Mouse (Mus musculus) heart, embryonic 16.5 days (tissue): ENCODE data around the gene Snrpa. TPM values are rescaled to one million over a fixed set of nuclear protein-coding genes. Genes with fewer than 3 reads are reported as not detected.

Experiments
- ATAC-seq: fragments of 200-750 bp; cut with Nextera tagmentation; replicated peaks from 2 replicates; pipeline ENCODE4 v1.8.0; 2017; ENCODE audit warnings: moderate number of reproducible peaks; ENCODE audit not compliant: insufficient read depth, low FRiP score; ENCODE audit errors: extremely low read depth
- H3K27ac ChIP-seq: fragments of 300-500 bp; sonication (generic); 2 replicates; pipeline ENCODE4 v1.5.1; 2014; ENCODE audit warnings: mild to moderate bottlenecking, low read length, control low read depth, moderate library complexity
- H3K27me3 ChIP-seq: fragments of 300-500 bp; sonication (generic); 2 replicates; pipeline ENCODE4 v1.6.1; 2014; ENCODE audit warnings: low read length, mixed read lengths; ENCODE audit not compliant: control insufficient read depth, insufficient read depth
- H3K36me3 ChIP-seq: fragments of 300-500 bp; sonication (generic); 2 replicates; pipeline ENCODE4 v1.6.1; 2014; ENCODE audit not compliant: control insufficient read depth, insufficient read depth
- H3K4me1 ChIP-seq: fragments of 300-500 bp; sonication (generic); 2 replicates; pipeline ENCODE4 v1.6.1; 2014; ENCODE audit warnings: low read length, mixed read lengths; ENCODE audit not compliant: control insufficient read depth, insufficient read depth
- H3K4me2 ChIP-seq: fragments of 300-500 bp; sonication (generic); 2 replicates; pipeline ENCODE4 v1.6.1; 2014; ENCODE audit warnings: low read depth, mild to moderate bottlenecking, control low read depth, low read length
- H3K4me3 ChIP-seq: fragments of 300-500 bp; sonication (generic); 2 replicates; pipeline ENCODE4 v1.5.1; 2014; ENCODE audit warnings: mild to moderate bottlenecking, control low read depth, low read length
- H3K9ac ChIP-seq: fragments of 300-500 bp; sonication (generic); 2 replicates; pipeline ENCODE4 v1.6.1; 2014; ENCODE audit warnings: low read length, control low read depth
- H3K9me3 ChIP-seq: fragments of 300-500 bp; sonication (generic); replicated peaks from 2 replicates; pipeline ENCODE4 v1.6.1; 2016; ENCODE audit warnings: low read length; ENCODE audit not compliant: control insufficient read depth
- WGBS: fragments of 180-500 bp; shearing (Covaris S2); extraction: QIAGEN DNeasy Blood & Tissue Kit; methylation state at CpG from one replicate; pipeline ENCODE4 v1.1.7; 2014; 5-methylcytosine and 5-hydroxymethylcytosine counted together
- polyA plus RNA-seq: library from polyadenylated mRNA; unstranded; fragments of >200 nt; fragmentation: Nextera tagmentation; extraction: Ambion mirVana; gene quantifications from 2 replicates; pipeline ENCODE4 v1.2.1, GENCODE M21; 2015

Gene Snrpa
- polyA plus RNA-seq, 1 experiment from 2014 or later, result 165 TPM

DNA sequence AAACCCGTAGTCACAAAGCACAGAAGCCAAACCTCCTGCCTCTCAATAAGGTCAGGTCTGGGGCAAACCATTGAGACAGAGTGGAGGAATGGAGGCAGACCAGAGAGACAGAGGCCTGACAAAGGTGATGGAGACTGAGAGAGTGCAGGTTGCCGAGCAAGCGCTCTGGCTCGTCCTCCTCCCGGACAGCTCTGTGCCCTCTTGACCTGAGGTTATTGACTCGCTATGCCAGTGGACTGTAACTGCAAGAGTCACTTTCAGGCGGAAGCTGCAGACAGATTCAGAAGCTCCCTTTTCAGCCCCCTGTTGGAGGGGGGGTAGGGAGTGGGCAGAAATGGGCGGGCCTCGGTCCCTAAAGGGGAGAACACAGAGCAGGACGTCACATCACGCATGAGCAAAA lies 23.9 kb upstream of the Snrpa start:
- 84% methylated on average over 11 of the region's 11 CpGs for WGBS
- H3K4me2 ChIP-seq, result no peak overlapping the region
- H3K4me1 ChIP-seq, result peaks cover 2% of the 10 kb centered on the region; the same call in 1 of the 2 replicates

DNA sequence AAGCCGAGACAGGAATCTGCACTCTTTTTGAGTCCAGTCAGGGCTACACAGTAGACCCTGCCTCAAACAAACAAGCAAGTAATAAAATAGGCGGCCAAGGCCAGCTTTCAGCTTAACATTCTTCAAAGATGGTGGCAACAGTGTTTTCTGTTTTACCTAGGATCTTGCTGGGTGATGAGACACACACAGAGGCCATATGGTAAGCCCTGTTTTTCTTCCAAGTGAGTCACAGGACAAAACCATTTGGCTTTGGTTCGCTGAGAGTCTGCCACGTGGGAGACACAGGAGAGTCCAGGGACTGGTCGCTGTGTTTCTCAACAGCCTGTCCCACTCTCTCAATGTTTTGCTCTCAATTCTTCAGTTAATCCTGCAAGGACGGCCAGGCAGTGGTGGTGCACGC lies 22.5 kb upstream of the Snrpa start:
- H3K4me3 ChIP-seq, result no peak overlapping the region
- H3K36me3 ChIP-seq, result peaks cover 8% of the 10 kb centered on the region; the same call in 1 of the 2 replicates
- no peaks in the 10 kb centered on the region for H3K27me3 ChIP-seq
- no peak overlapping the region for H3K9ac ChIP-seq
- H3K4me1 ChIP-seq, result no peaks in the 10 kb centered on the region
- no peaks in the 10 kb centered on the region for H3K9me3 ChIP-seq
- no peak for ATAC-seq
- 82% methylated on average over 7 of the region's 7 CpGs for WGBS
- no peak overlapping the region for H3K4me2 ChIP-seq
- H3K27ac ChIP-seq, result no peak overlapping the region

More for the DNA sequence above, 23.9 kb upstream of the Snrpa start:
- no peak overlapping the region for H3K27ac ChIP-seq
- no peaks in the 10 kb centered on the region for H3K27me3 ChIP-seq
- ATAC-seq, result no peak
- H3K9ac ChIP-seq, result no peak overlapping the region
- H3K36me3 ChIP-seq, result 0 out of 2 replicates have a peak, but pooled peaks cover 3% of the 10 kb centered on the region
- no peaks in the 10 kb centered on the region for H3K9me3 ChIP-seq
- H3K4me3 ChIP-seq, result no peak overlapping the region

DNA sequence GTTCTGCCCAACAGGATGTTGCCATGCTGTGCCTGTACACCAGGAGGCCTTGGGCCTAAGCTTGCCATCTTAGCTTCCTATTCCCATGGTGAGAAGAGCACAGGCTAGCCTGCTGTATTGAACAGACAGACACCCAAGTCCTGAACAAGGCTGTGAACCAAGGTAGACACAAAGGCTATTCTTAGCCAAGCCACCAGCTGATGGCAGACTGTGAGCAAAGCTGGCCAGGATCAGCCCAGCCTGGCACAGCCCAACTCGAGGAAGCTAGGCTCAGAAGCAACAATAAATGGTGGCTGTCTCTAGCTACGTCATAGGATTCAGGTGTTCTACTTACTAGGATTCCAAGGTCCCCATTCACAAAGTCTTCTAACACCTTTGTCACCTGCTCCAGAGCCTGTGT lies 16.6 kb upstream of the Snrpa start:
- no peak overlapping the region for H3K4me3 ChIP-seq
- H3K27me3 ChIP-seq, result no peaks in the 10 kb centered on the region
- no peaks in the 10 kb centered on the region for H3K4me1 ChIP-seq
- no peaks in the 10 kb centered on the region for H3K9me3 ChIP-seq
- no peak for ATAC-seq
- H3K9ac ChIP-seq, result no peak overlapping the region
- H3K36me3 ChIP-seq, result peaks cover 36% of the 10 kb centered on the region
- WGBS, result 83% methylated on average over 2 of the region's 2 CpGs
- H3K4me2 ChIP-seq, result no peak overlapping the region
- H3K27ac ChIP-seq, result no peak overlapping the region

DNA sequence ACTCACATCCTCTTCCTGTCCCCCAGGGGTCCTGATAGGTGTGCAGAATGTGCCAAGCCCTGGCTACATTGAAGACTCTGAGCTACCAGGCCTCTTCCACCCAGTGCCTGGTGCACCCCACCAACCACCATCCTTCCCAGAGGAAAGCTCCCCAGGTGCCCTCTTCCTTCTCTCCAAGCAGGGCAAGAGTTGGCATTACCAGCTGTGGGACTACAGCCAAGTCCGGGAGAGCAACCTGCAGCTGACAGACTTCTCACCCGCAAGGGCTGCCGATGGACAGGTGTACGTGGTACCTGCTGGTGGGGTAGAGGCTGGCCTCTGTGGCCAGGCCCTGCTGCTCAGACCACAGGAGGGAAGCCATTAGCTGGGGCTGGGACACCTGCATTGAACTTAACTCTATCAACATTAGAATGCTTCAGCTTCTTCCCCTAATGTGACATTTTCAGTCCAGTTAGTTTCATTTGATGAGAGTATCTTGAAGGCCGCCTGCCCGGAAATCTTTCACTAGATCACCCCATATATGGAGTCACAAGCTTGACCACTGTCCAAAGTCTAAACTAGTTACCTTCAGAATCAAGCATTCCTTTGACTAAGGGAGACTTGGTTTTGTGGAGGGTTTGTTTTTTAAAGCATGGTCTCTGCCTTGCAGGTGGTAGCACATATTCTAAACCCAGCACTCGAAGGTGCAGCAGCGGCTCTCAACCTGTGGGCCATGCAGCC lies 7.8 kb upstream of the Snrpa start:
- Histone ChIP-seq H3K27me3 (no peaks in the 10 kb centered on the region), H3K4me1 (no peaks in the 10 kb centered on the region), H3K27ac (no peak overlapping the region), H3K4me3 (no peak overlapping the region), H3K9me3 (no peaks in the 10 kb centered on the region), H3K36me3 (peaks cover 13% of the 10 kb centered on the region), H3K9ac (no peak overlapping the region), H3K4me2 (no peak overlapping the region)
- ATAC-seq, result no peak
- 92% methylated on average over 8 of the region's 8 CpGs for WGBS

DNA sequence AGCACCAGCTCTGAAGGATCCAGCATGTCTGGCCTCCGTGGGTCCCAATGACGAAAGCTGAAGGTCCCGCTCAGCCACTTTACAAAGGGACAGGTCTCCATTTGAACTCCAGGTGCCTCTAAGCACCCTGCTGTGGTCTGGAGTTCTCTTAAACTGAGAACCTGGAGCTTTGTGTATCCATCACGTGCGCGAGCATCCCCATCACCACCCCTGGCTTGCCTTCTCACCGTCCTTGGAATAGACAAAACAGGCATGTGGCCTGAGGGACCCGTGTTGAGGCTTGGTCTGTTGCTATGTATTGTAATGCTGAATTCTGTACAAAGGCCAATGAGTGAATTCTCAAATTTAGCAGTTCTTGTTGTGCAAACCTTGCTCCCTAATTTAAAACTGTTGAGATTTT lies 2.7 kb upstream of the Snrpa start:
- H3K9me3 ChIP-seq, result no peaks in the 10 kb centered on the region
- H3K4me2 ChIP-seq, result no peak overlapping the region
- H3K27ac ChIP-seq, result no peak overlapping the region
- H3K27me3 ChIP-seq, result no peaks in the 10 kb centered on the region
- no peak for ATAC-seq
- WGBS, result 83% methylated on average over 8 of the region's 8 CpGs
- no peak overlapping the region for H3K4me3 ChIP-seq
- H3K4me1 ChIP-seq, result peaks cover 12% of the 10 kb centered on the region
- H3K36me3 ChIP-seq, result peaks cover 14% of the 10 kb centered on the region
- no peak overlapping the region for H3K9ac ChIP-seq

DNA sequence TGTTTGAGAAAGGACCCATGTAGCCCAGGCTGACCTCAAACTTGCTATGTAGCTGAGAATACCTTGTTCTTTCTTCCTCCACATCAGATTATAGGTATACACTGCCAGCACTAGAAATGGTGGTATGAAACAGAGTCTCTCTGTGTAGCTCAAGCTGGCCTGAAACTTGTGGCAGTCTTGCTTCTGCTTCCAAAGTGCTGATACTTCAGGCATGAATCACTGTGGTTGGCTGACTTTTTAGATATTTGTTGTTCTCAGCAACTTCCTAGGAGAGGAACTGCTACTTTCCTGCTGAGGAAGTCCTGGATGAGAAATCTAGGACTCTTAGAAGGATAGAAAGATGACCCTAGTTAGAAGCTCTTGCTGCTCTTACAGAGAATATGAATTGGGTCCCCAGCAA lies 2.3 kb upstream of the Snrpa start:
- no peaks in the 10 kb centered on the region for H3K9me3 ChIP-seq
- peaks cover 17% of the 10 kb centered on the region for H3K36me3 ChIP-seq
- H3K27ac ChIP-seq, result no peak overlapping the region
- H3K4me1 ChIP-seq, result peaks cover 12% of the 10 kb centered on the region
- H3K4me3 ChIP-seq, result no peak overlapping the region
- H3K4me2 ChIP-seq, result no peak overlapping the region
- H3K27me3 ChIP-seq, result no peaks in the 10 kb centered on the region
- no peak for ATAC-seq
- H3K9ac ChIP-seq, result no peak overlapping the region

DNA sequence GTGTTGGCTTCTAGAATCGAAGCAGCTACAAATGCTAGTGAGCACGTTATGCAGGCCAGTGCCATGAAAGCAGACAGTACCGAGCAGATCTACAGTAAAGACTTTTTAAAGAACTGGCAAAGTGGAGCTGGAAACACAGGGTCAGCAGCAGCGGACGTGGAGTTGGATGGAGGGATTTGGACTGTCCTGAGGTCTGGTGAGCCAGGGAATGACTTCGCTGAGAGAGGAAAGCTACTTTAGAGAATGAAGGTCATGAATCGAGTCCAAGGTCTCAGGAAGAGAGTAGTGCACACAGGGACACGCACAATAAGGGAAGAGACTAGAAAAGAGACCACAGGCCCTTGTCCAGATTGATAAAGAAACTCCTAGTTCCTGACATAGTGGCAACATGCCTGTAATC lies 1.6 kb upstream of the Snrpa start:
- H3K9ac ChIP-seq, result no peak overlapping the region; the same call in 1 of the 2 replicates
- H3K4me3 ChIP-seq, result no peak overlapping the region
- H3K27me3 ChIP-seq, result no peaks in the 10 kb centered on the region
- WGBS, result 90% methylated on average over 8 of the region's 8 CpGs
- no peak overlapping the region for H3K4me2 ChIP-seq
- H3K4me1 ChIP-seq, result peaks cover 12% of the 10 kb centered on the region
- no peaks in the 10 kb centered on the region for H3K9me3 ChIP-seq
- H3K36me3 ChIP-seq, result peaks cover 14% of the 10 kb centered on the region
- no peak overlapping the region for H3K27ac ChIP-seq
- no peak for ATAC-seq

DNA sequence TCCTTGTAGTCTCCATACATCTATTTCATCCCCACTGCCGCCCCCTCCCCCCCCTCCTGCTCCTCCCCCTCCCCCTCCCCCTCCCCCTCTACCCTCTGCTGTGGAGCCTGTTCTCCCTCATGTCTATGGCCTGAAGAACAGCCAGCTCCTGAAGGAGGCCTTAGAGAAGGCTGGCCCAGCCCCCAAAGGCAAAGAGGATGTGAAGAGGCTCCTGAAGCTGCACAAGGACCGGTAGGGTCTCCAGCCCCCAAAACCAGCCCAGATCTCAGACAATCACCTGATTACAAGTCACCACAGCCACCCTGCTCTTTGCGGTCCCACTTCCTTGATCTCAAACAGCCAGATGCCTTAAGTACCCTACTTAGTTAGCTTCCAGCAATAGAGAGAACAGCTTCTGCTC lies 1.1 kb upstream of the Snrpa start:
- Histone ChIP-seq H3K27me3 (no peaks in the 10 kb centered on the region), H3K36me3 (peaks cover 12% of the 10 kb centered on the region), H3K4me1 (peaks cover 12% of the 10 kb centered on the region), H3K9me3 (no peaks in the 10 kb centered on the region), H3K9ac (no peak overlapping the region), H3K4me3 (no peak overlapping the region), H3K4me2 (no peak overlapping the region), H3K27ac (no peak overlapping the region)
- WGBS, result 81% methylated on average over 3 of the region's 3 CpGs
- no peak for ATAC-seq

DNA sequence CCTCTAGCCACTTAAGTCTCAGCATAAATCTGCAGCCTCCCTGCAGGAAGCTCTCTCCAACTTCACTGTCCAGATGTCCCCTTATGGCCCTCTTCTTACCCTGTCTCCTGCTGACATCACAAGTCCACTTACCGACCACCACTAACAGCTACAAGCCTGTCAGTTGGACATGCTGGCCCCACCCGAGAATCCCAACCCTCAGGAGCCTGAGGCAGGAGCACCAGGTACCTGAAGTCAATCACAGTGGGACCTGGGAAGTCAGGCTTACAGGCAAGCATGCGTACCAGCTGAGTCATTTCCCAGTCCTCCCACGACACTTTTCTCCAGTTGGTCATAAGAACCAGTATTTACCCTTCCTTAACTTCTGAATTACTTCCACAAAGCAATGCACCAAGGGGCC lies 2.3 kb downstream of the Snrpa start:
- Histone ChIP-seq H3K9me3 (no peaks in the 10 kb centered on the region), H3K4me1 (peaks cover 12% of the 10 kb centered on the region), H3K4me3 (no peak overlapping the region), H3K9ac (no peak overlapping the region), H3K27ac (no peak overlapping the region), H3K27me3 (no peaks in the 10 kb centered on the region), H3K4me2 (no peak overlapping the region), H3K36me3 (peaks cover 44% of the 10 kb centered on the region)
- ATAC-seq, result no peak
- WGBS, result 76% methylated on average over 4 of the region's 4 CpGs
